Mouse (Mus musculus): ENCODE data around the gene Zg16.
"Not testable (repeated sequence)": the region's sequence is repeated elsewhere in the genome, so short reads cannot be mapped to it uniquely, and the experiment has no call there.

- TF ChIP-seq CEBPB (IDR thresholded peaks at IDR 0.05; ENCODE audit: insufficient read depth, poor library complexity, severe bottlenecking); MYOD1 (IDR thresholded peaks at IDR 0.05; ENCODE audit: control insufficient read depth in 1 of 3, insufficient read length in 2 of 3, low read depth in 2 of 3); USF1 (IDR thresholded peaks at IDR 0.05; ENCODE audit: low read depth); POLR2A (IDR thresholded peaks at IDR 0.05; ENCODE audit: insufficient read length, low read depth); POLR2AphosphoS2 (IDR thresholded peaks at IDR 0.05; ENCODE audit: insufficient read length, low read depth); MYOG (IDR thresholded peaks at IDR 0.05; ENCODE audit: control insufficient read depth in 1 of 3, insufficient read depth in 1 of 3, insufficient read length in 2 of 3, low read depth in 2 of 3); TCF3 (IDR thresholded peaks at IDR 0.05; ENCODE audit: insufficient read length, low read depth); SRF (IDR thresholded peaks at IDR 0.05; ENCODE audit: control insufficient read depth, insufficient read length, low read depth): not testable (repeated sequence)
These were observed 1.4 kb downstream of the Zg16 start for GRCm38 (mm10) chr7:127085751-127086150.
